Mouse (Mus musculus) CD4-positive, CD25-positive, alpha-beta regulatory T cell (primary cell): ENCODE results near the gene Gm49321. TPM values are rescaled to one million over a fixed set of nuclear protein-coding genes. Genes with fewer than 3 reads are reported as not detected.

ENCODE experiments used
- polyA plus RNA-seq: library from polyadenylated mRNA; unstranded; fragments of 100-300 nt; shearing (Covaris generic); gene quantifications from one replicate; pipeline ENCODE4 v1.2.1, GENCODE M21; 2017

The Gm49321 gene
- polyA plus RNA-seq: 27.9 TPM

DNA sequence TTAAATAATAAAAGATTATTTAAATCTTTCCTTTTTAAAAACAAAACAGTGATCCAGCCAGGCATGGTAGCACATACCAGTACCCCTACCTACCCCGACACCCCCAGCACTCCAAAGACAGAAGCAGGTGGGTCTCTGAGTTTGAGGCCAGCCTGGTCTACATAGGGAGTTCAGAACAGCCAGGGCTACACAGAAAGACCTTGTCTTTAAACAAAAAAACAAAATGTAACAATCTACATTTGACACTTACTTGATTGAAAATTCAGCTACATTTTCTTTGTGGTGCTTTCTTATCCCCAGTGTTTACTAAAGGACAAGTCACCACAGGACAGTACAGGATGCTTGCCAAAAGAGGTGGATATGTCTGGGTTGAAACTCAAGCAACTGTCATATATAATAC, at the start of gene Gm49321:
Gene Gm49321, plus strand, starts transcription at position 301 of the 400 bp plus-strand sequence.

DNA sequence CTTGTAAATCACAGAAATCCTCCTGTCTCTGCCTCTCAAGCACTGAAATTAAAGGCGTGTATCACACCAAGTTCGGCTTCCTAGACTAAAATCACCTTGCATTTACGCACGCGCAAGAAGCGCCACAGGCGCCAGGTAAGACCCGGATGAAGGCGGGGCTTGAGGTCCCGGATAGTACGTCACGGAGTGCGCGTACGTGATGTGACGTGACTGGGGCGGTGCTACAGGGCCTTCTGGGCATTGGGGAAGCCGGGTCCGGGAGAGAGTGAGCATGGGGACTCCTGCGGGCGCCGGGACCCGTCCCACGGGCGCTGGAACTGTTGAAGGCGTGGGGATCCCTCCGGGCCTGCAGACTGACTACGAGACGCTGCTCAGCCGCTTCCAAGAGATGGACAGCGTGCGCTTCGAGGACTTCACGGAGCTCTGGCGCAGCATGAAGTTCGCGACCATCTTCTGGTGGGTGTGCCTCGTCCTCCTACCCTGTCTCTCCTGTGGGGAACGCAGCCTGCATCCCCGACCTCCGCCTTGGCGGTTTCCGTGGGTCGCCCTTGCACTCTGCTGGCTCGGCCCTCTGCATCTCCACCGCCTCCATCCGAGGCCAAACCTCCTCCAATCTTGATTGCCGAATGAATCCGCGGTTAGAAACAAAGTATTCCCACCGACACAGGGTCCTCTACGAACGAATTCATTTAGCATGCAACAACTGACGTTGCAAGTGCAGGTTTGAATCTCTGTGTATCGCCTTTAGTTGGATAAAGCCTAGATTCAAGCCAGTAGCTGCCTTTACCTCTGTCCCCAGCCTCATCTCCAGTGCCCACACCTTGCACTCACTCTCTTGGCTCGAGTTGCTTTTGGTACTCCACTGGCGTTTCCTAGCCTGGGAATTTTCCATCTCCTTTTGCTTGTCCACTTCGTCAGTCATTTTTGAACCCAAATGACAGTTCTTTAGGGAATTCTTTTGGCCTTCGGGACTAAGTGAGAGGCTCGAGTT, 27.1 kb downstream of the Gm49321 start, which contains the start of gene Snapc1:
Gene Snapc1, plus strand, starts transcription at position 191 of the 991 bp plus-strand sequence.

DNA sequence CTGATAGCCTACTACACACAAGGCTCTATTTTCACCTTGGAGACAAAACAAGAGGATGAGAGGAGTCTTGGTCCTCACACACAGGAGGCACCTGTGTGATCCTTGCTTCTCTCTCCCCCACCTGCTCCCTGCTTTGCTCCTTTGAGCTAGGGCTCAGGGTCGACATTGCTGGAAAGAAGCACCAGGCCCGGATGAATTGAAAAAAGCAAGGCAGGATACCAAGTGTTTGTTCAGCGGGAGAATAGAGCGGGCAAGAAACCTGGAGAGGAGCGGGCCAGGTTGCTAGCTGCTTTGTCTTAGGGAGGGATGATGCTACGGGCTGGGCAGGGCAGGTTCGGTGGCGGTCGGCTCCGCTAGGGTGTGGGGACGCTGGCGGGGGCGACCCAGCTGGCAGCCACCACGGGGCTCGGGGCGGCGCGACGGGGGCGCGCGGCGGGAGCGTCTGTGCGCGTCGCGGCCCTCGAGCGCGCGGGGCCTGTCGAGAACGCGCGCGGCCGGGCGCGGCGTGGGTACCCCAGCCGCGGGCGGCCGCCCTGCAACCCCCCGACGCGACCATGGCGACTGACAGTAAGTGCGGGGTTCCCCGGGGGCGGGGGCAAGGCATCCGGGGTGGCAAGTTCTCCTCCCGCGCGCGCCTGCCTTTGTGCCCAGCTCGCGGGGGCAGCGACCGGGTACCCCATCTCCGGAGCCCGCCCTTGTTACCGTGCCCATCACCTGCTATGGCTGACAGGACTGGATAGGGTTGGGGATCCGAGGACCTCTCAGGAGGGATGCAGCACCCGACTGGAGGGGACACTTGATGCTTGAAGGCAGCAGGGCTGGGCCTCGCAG, 60.1 kb downstream of the Gm49321 start, which contains the start of gene Syt16:
Gene Syt16, plus strand, starts transcription at position 365 of the 831 bp plus-strand sequence.

Other genes with a start within 250 kb of the Gm49321 start
- gene Hif1a, start 36.3 kb upstream of the Gm49321 start, polyA plus RNA-seq: 192 TPM
- 35.5 TPM for gene Snapc1, start 26.8 kb downstream of the Gm49321 start, polyA plus RNA-seq
- not detected for gene Syt16, start 60.0 kb downstream of the Gm49321 start, polyA plus RNA-seq